ENCODE assay signal across 19 mouse cellular contexts in the genomic region with DNA sequence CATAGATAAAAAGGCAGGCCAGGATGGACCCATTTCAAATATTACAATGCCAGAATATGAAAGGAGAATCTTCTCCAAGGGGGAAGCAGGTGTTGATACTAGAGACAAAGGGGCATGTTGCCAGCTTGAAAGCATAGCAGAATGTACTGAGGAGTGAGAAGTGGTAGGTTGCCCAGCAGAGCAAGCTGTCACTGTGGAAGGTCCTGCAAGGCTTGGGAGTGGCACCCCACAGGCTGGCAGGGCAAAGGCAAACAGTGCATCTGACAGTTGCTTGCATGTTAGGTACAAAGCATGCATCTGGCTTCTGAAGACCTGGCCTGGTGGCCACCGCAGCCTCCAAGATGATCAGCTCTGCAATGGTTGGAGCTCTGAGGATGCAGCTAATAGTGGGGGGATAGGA.
A peak's percentile ranks its signal among the peaks of the same experiment; 100 is the strongest.
DNase-seq lines count a peak whose midpoint lies in the region; TF ChIP-seq lines count a peak whose summit lies in the region.
"Had no signal": no experiment of that assay in that cellular context is flagged by ENCODE, and none has a peak within 500 bp of the region (broad histone marks: within the 10 kb centered on the region; RNA-seq: fewer than 3 reads in every experiment).

No protein-coding gene starts in this region.

- no peaks in the 10 kb centered on the region for H3K79me3 ChIP-seq in C2C12 (ENCODE audit: low read depth)

- H3K27me3 ChIP-seq in C2C12 (ENCODE audit: control insufficient read depth, insufficient read depth, insufficient read length): no peaks in the 10 kb centered on the region
- H3K27me3 ChIP-seq: forebrain, embryonic 12.5 days; heart, embryonic 13.5 days; hindbrain, embryonic 15.5 days; kidney, embryonic 15.5 days; limb, embryonic 15.5 days; liver, embryonic 15.5 days; midbrain, embryonic 12.5 days; neural tube, embryonic 15.5 days had no signal

- no peaks in the 10 kb centered on the region for H3K36me3 ChIP-seq in C2C12 (ENCODE audit: control insufficient read depth, insufficient read depth)
- H3K36me3 ChIP-seq: forebrain, embryonic 12.5 days; heart, embryonic 13.5 days; hindbrain, embryonic 15.5 days; kidney, embryonic 15.5 days; limb, embryonic 15.5 days; liver, embryonic 15.5 days; midbrain, embryonic 12.5 days; neural tube, embryonic 15.5 days had no signal

- no peaks in the 10 kb centered on the region for H3K79me2 ChIP-seq in C2C12 (ENCODE audit: control insufficient read depth, insufficient read depth)

- no peak overlapping the region for H3K4me3 ChIP-seq in C2C12 (ENCODE audit: insufficient read depth, poor library complexity, severe bottlenecking)
- H3K4me3 ChIP-seq: forebrain, embryonic 12.5 days; gastrocnemius, adult 2 months; heart, embryonic 13.5 days; hindbrain, embryonic 15.5 days; kidney, embryonic 15.5 days; limb, embryonic 15.5 days; liver, embryonic 15.5 days; midbrain, embryonic 12.5 days; neural tube, embryonic 15.5 days had no signal

- TF ChIP-seq CTCF in C2C12 (IDR thresholded peaks at IDR 0.05; ENCODE audit: control insufficient read depth, insufficient read depth, insufficient read length): no peak

- DNase-seq in heart, adult 11 months: peak; percentile 49
- DNase-seq in heart, adult 9 months (ENCODE audit: low spot score in 2 of 2): no peak
- DNase-seq in cerebellum, adult 11 months: peak; percentile 85
- DNase-seq in cerebellum, postnatal 10 days: peak; percentile 93 to 96
- DNase-seq in testis, postnatal 14 days (ENCODE audit: low spot score): no peak
- no peak for DNase-seq in frontal cortex, postnatal 36 days (ENCODE audit: low spot score in 2 of 2)
- DNase-seq: gastrocnemius, adult 2 months; kidney, postnatal 4 days; layer of hippocampus, postnatal 36 days; right cerebral cortex, postnatal 14 days had no signal

- H3ac ChIP-seq in C2C12 (ENCODE audit: control insufficient read depth, insufficient read length, low read depth): no peak overlapping the region

TF ChIP-seq in C2C12, 6 proteins besides CTCF, POLR2A, EP300 and RAD21:
- TF ChIP-seq USF1 (IDR thresholded peaks at IDR 0.05; ENCODE audit: low read depth) (no peak), CEBPB (IDR thresholded peaks at IDR 0.05; ENCODE audit: low read depth) (no peak), MYOG (IDR thresholded peaks at IDR 0.05; ENCODE audit: control insufficient read depth, extremely low read depth, insufficient read length) (no peak), MYOD1 (IDR thresholded peaks at IDR 0.05; ENCODE audit: control insufficient read depth, insufficient read length, low read depth) (peak; percentile 24), MAX (IDR thresholded peaks at IDR 0.05) (peak; percentile 87), FOSL1 (IDR thresholded peaks at IDR 0.05; ENCODE audit: insufficient read depth, low read length, poor library complexity, severe bottlenecking) (no peak)

Comparison
In these comparisons a context has a peak if more than half of its experiments do, and no peak if none do; other contexts are left out.
1. DNase-seq: peak in heart, adult 11 months (single experiment), cerebellum, adult 11 months (single experiment) and cerebellum, postnatal 10 days (2 of 2); none in heart, adult 9 months (0 of 2), testis, postnatal 14 days (single experiment) and frontal cortex, postnatal 36 days (0 of 2).